Mouse (Mus musculus): ENCODE measurements around the gene Gns.

Gene Gns

GRCm38 (mm10) chr10:121365781-121366272, 937 bp downstream of the Gns start:
- DNase-seq (ENCODE audit: low read depth, low spot score) = no peak

GRCm38 (mm10) chr10:121367271-121367670, 2.4 kb downstream of the Gns start:
- DNase-seq (ENCODE audit: low read depth, low spot score) = no peak

- no peak for DNase-seq (ENCODE audit: low read depth, low spot score)
Measured at GRCm38 (mm10) chr10:121367780-121368179, 2.9 kb downstream of the Gns start.

GRCm38 (mm10) chr10:121368783-121369465, 4.0 kb downstream of the Gns start:
- no peak for DNase-seq (ENCODE audit: low read depth, low spot score)

- DNase-seq (ENCODE audit: low read depth, low spot score) = no peak
Measured at GRCm38 (mm10) chr10:121370777-121371176, 5.9 kb downstream of the Gns start.

- DNase-seq (ENCODE audit: low read depth, low spot score) = no peak
Measured at GRCm38 (mm10) chr10:121374013-121374412, 9.1 kb downstream of the Gns start.

- DNase-seq (ENCODE audit: low read depth, low spot score) = no peak
Measured at GRCm38 (mm10) chr10:121374693-121375620, 10.1 kb downstream of the Gns start.

GRCm38 (mm10) chr10:121375649-121376493, 11.0 kb downstream of the Gns start:
- no peak for DNase-seq (ENCODE audit: low read depth, low spot score)

GRCm38 (mm10) chr10:121376530-121377271, 11.8 kb downstream of the Gns start:
- no peak for DNase-seq (ENCODE audit: low read depth, low spot score)

GRCm38 (mm10) chr10:121379387-121379786, 14.5 kb downstream of the Gns start:
- no peak for DNase-seq (ENCODE audit: low read depth, low spot score)

- DNase-seq (ENCODE audit: low read depth, low spot score) = no peak
Measured at GRCm38 (mm10) chr10:121381280-121381679, 16.4 kb downstream of the Gns start.

GRCm38 (mm10) chr10:121384710-121385109, 19.8 kb downstream of the Gns start:
- DNase-seq (ENCODE audit: low read depth, low spot score) = no peak

- DNase-seq (ENCODE audit: low read depth, low spot score) = no peak
Measured at GRCm38 (mm10) chr10:121385695-121386094, 20.8 kb downstream of the Gns start.

- no peak for DNase-seq (ENCODE audit: low read depth, low spot score)
Measured at GRCm38 (mm10) chr10:121386347-121386746, 21.5 kb downstream of the Gns start.

GRCm38 (mm10) chr10:121390602-121391001, 25.7 kb downstream of the Gns start:
- DNase-seq (ENCODE audit: low read depth, low spot score) = no peak

- DNase-seq (ENCODE audit: low read depth, low spot score) = no peak
Measured at GRCm38 (mm10) chr10:121391901-121392300, 27.0 kb downstream of the Gns start.

- DNase-seq (ENCODE audit: low read depth, low spot score) = no peak
Measured at GRCm38 (mm10) chr10:121394270-121394669, 29.4 kb downstream of the Gns start.

- no peak for DNase-seq (ENCODE audit: low read depth, low spot score)
Measured at GRCm38 (mm10) chr10:121394789-121395325, 30.0 kb downstream of the Gns start.

- no peak for DNase-seq (ENCODE audit: low read depth, low spot score)
Measured at GRCm38 (mm10) chr10:121395542-121396176, 30.8 kb downstream of the Gns start.

GRCm38 (mm10) chr10:121398599-121398998, 33.7 kb downstream of the Gns start:
- no peak for DNase-seq (ENCODE audit: low read depth, low spot score)
